Mouse (Mus musculus): ENCODE measurements around the gene Birc2. TPM values are rescaled to one million over a fixed set of nuclear protein-coding genes. Genes with fewer than 3 reads are reported as not detected.

Birc2 gene
- polyA plus RNA-seq, 1 experiment from 2014 or later = 13.8 TPM

DNA sequence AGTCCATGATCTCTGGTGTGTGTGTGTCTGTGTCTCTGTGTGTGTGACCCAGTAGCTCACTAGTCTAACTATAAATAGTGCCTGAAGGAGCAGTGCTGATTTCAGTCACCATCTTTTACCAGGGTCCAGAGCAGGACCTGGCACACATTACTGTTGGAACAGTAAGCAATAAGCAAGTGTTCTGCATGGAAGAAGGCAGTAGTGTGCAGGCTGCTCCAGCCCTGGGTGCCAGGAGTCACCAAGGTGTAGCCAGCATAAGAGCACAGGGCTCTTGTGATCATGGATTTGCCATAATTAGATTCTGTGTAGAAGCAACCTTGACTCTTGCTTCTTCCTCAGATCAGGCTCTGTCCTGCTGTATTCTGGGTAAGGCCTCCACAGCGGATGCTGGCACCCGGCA, 64.5 kb downstream of the Birc2 start:
- TF ChIP-seq EP300 (IDR thresholded peaks at IDR 0.05; ENCODE audit: low read depth) (no peak), CTCF (IDR thresholded peaks at IDR 0.05; ENCODE audit: low read depth) (no peak)
- Histone ChIP-seq H3K4me2 (ENCODE audit: low read depth, low read length) (no peak overlapping the region), H3K9me3 (ENCODE audit: low read length) (no peaks in the 10 kb centered on the region), H3K36me3 (replicated peaks; ENCODE audit: insufficient read depth, low read length) (peaks cover 42% of the 10 kb centered on the region), H3K27me3 (ENCODE audit: insufficient read depth, low read length) (no peaks in the 10 kb centered on the region), H3K27ac (ENCODE audit: low read depth) (no peak overlapping the region), H3K4me1 (ENCODE audit: insufficient read depth) (no peaks in the 10 kb centered on the region; the same call in 1 of the 2 replicates), H3K4me3 (ENCODE audit: low read depth, low read length) (no peak overlapping the region), H3K9ac (replicated peaks) (no peak overlapping the region)
- 93% methylated on average over 2 of the region's 2 CpGs for WGBS (ENCODE audit: insufficient replicate concordance)
- no peak for DNase-seq
- no peak for ATAC-seq

GRCm38 (mm10) chr9:7769491-7769890, 67.4 kb downstream of the Birc2 start:
- TF ChIP-seq CTCF (IDR thresholded peaks at IDR 0.05; ENCODE audit: low read depth) = no peak
- no peak for DNase-seq
- Histone ChIP-seq H3K27ac (ENCODE audit: low read depth) (no peak overlapping the region), H3K4me3 (ENCODE audit: low read depth, low read length) (no peak overlapping the region), H3K27me3 (ENCODE audit: insufficient read depth, low read length) (no peaks in the 10 kb centered on the region), H3K4me2 (ENCODE audit: low read depth, low read length) (no peak overlapping the region), H3K36me3 (replicated peaks; ENCODE audit: insufficient read depth, low read length) (peaks cover 42% of the 10 kb centered on the region), H3K9me3 (ENCODE audit: low read length) (no peaks in the 10 kb centered on the region), H3K4me1 (ENCODE audit: insufficient read depth) (peaks cover 24% of the 10 kb centered on the region), H3K9ac (replicated peaks) (no peak overlapping the region)
- WGBS (ENCODE audit: insufficient replicate concordance) = 74% methylated on average over 5 of the region's 5 CpGs
- no peak for ATAC-seq

GRCm38 (mm10) chr9:7769081-7769480, 67.8 kb downstream of the Birc2 start:
- peaks cover 39% of the 10 kb centered on the region for H3K36me3 ChIP-seq (replicated peaks; ENCODE audit: insufficient read depth, low read length)
- no peak overlapping the region for H3K4me3 ChIP-seq (ENCODE audit: low read depth, low read length)
- H3K27ac ChIP-seq (ENCODE audit: low read depth) = no peak overlapping the region
- peaks cover 24% of the 10 kb centered on the region for H3K4me1 ChIP-seq (ENCODE audit: insufficient read depth)
- 74% methylated on average over 4 of the region's 4 CpGs for WGBS (ENCODE audit: insufficient replicate concordance)
- no peak overlapping the region for H3K9ac ChIP-seq (replicated peaks)
- TF ChIP-seq CTCF (IDR thresholded peaks at IDR 0.05; ENCODE audit: low read depth) (no peak), EP300 (IDR thresholded peaks at IDR 0.05; ENCODE audit: low read depth) (no peak)
- H3K4me2 ChIP-seq (ENCODE audit: low read depth, low read length) = no peak overlapping the region
- ATAC-seq (no peak), DNase-seq (no peak)
- H3K9me3 ChIP-seq (ENCODE audit: low read length) = no peaks in the 10 kb centered on the region
- no peaks in the 10 kb centered on the region for H3K27me3 ChIP-seq (ENCODE audit: insufficient read depth, low read length)

Small RNA genes within 50 kb of the gene (microRNA-seq; reads per million reads assigned to microRNA genes)
- 3.6 reads per million for gene Mir5618

Other genes with a start within 250 kb of the Birc2 start
- gene Mmp20, start 208.8 kb downstream of the Birc2 start, polyA plus RNA-seq (2015; fragmentation: Nextera tagmentation; extraction: Ambion mirVana) = not detected in 2 replicates
- not detected in 2 replicates for gene Mmp7, start 145.0 kb downstream of the Birc2 start, polyA plus RNA-seq (2015; fragmentation: Nextera tagmentation; extraction: Ambion mirVana)
- 27.7 and 29.2 TPM in 2 replicates for gene Tmem123, start 73.0 kb downstream of the Birc2 start, polyA plus RNA-seq (2015; fragmentation: Nextera tagmentation; extraction: Ambion mirVana)
- gene Birc3, start 36.1 kb upstream of the Birc2 start, polyA plus RNA-seq (2015; fragmentation: Nextera tagmentation; extraction: Ambion mirVana) = 7.2 and 7.8 TPM in 2 replicates
- gene Yap1, start 167.5 kb upstream of the Birc2 start, polyA plus RNA-seq (2015; fragmentation: Nextera tagmentation; extraction: Ambion mirVana) = 4.3 and 4.8 TPM in 2 replicates
- gene Cfap300, start 205.8 kb upstream of the Birc2 start, polyA plus RNA-seq (2015; fragmentation: Nextera tagmentation; extraction: Ambion mirVana) = 0.58 and 0.90 TPM in 2 replicates

All from liver, postnatal 0 days (tissue).